ENCODE assay signal across 17 mouse cellular contexts in genomic region chr13:39376269-39376668, GRCm38 (mm10).
"Had no signal": no experiment of that assay in that cellular context is flagged by ENCODE, and none has a peak within 500 bp of the region (broad histone marks: within the 10 kb centered on the region; RNA-seq: fewer than 3 reads in every experiment).

No protein-coding gene starts in this region.

- H3K27ac ChIP-seq: kidney, postnatal 0 days; liver, embryonic 13.5 days; midbrain, embryonic 10.5 days; midbrain, embryonic 13.5 days; neural tube, embryonic 13.5 days; stomach, embryonic 15.5 days had no signal

- H3K4me3 ChIP-seq: liver, embryonic 13.5 days; megakaryocyte, embryonic 14.5 days; midbrain, embryonic 10.5 days; midbrain, embryonic 13.5 days; myocyte; neural tube, embryonic 13.5 days; stomach, embryonic 15.5 days had no signal

- ATAC-seq: intestine, postnatal 0 days; midbrain, embryonic 13.5 days; midbrain, embryonic 16.5 days had no signal

- H3K4me1 ChIP-seq: liver, embryonic 13.5 days; megakaryocyte, embryonic 14.5 days; midbrain, embryonic 10.5 days; midbrain, embryonic 13.5 days; neural tube, embryonic 13.5 days; stomach, embryonic 15.5 days had no signal

- H3K36me3 ChIP-seq: liver, embryonic 13.5 days; midbrain, embryonic 10.5 days; midbrain, embryonic 13.5 days; neural tube, embryonic 13.5 days; stomach, embryonic 15.5 days had no signal

- H3K27me3 ChIP-seq: liver, embryonic 13.5 days; megakaryocyte, embryonic 14.5 days; midbrain, embryonic 13.5 days; neural tube, embryonic 13.5 days; stomach, embryonic 15.5 days had no signal

- H3K9me3 ChIP-seq: liver, embryonic 13.5 days; midbrain, embryonic 10.5 days; midbrain, embryonic 13.5 days; neural tube, embryonic 13.5 days; stomach, embryonic 15.5 days had no signal

- DNase-seq: kidney, adult 2 months; kidney, postnatal 25 days; liver; liver, embryonic 13.5 days; retina, postnatal 1 day; right cerebral cortex, postnatal 25 days; spleen, adult 18-20 months; thymus, postnatal 36 days had no signal

- H3K9ac ChIP-seq: liver, embryonic 13.5 days; midbrain, embryonic 13.5 days; neural tube, embryonic 13.5 days; stomach, embryonic 15.5 days had no signal

- H3K4me2 ChIP-seq: liver, embryonic 13.5 days; midbrain, embryonic 13.5 days; neural tube, embryonic 13.5 days; stomach, embryonic 15.5 days had no signal
